Mouse (Mus musculus): ENCODE results near the gene Dusp8. TPM values are rescaled to one million over a fixed set of nuclear protein-coding genes. Genes with fewer than 3 reads are reported as not detected.

The Dusp8 gene
- total and polyA plus RNA-seq, 3 experiments: 0.14 to 1.5 (median 0.17) TPM

GRCm38 (mm10) chr7:142083588-142084317, 11.9 kb downstream of the Dusp8 start:
- Histone ChIP-seq H3K27ac (ENCODE audit: insufficient read depth, low read depth) (no peak overlapping the region), H3K4me2 (ENCODE audit: insufficient read depth, low read depth, poor library complexity, severe bottlenecking) (no peak overlapping the region), H3K79me2 (replicated peaks; ENCODE audit: control insufficient read depth, extremely low read depth, insufficient read depth, poor library complexity, severe bottlenecking) (no peaks in the 10 kb centered on the region), H3K27me3 (replicated peaks) (peaks cover 48% of the 10 kb centered on the region), H3K36me3 (replicated peaks in 1 of 2; ENCODE audit: control insufficient read depth in 1 of 2, insufficient read depth in 1 of 2, low read length in 1 of 2) (peaks cover 15 to 32% of the 10 kb centered on the region in 2 experiments), H3K9me3 (replicated peaks; ENCODE audit: low read length) (no peaks in the 10 kb centered on the region), H3K4me3 (replicated peaks in 1 of 3; ENCODE audit: low read depth in 2 of 3, low read length in 2 of 3, poor library complexity in 1 of 3) (no peak overlapping the region), H3K9ac (ENCODE audit: insufficient read depth, low read depth) (no peak overlapping the region), H3K4me1 (ENCODE audit: control insufficient read depth in 1 of 2, insufficient read depth in 2 of 2) (no peaks in the 10 kb centered on the region)
- no peak for DNase-seq (ENCODE audit: extremely low read depth)
- peak in 1 of 2 experiments; percentile 53; a peak in 2 of 4 replicates for TF ChIP-seq CTCF (conservative IDR thresholded peaks at IDR 0.05 in 1 of 2, IDR thresholded peaks at IDR 0.05 in 1 of 2; ENCODE audit: low read depth in 2 of 2, low read length in 2 of 2)
- TF ChIP-seq MAX (IDR thresholded peaks at IDR 0.05; ENCODE audit: low read length): no peak
- in situ Hi-C loops (cut with MboI; ENCODE audit: low pct_ligation_motif_present, low pct_unique_long_range_greater_than_20kb, low sequenced_read_pairs) (no loop called here), dilution Hi-C loops (cut with MboI; ENCODE audit: extremely low pct_ligation_motif_present, extremely low pct_unique_long_range_greater_than_20kb, low sequenced_read_pairs) (no loop called here)

- no peaks in the 10 kb centered on the region for H3K9me3 ChIP-seq (replicated peaks; ENCODE audit: low read length)
- H3K9ac ChIP-seq (ENCODE audit: insufficient read depth, low read depth): no peak overlapping the region
- no peaks in the 10 kb centered on the region for H3K79me2 ChIP-seq (replicated peaks; ENCODE audit: control insufficient read depth, extremely low read depth, insufficient read depth, poor library complexity, severe bottlenecking)
- TF ChIP-seq POLR2A (IDR thresholded peaks at IDR 0.05; ENCODE audit: low read depth, low read length) (no peak), RCOR1 (conservative IDR thresholded peaks at IDR 0.05; ENCODE audit: low read depth, low read length) (no peak)
- in situ Hi-C loops (cut with MboI; ENCODE audit: low pct_ligation_motif_present, low pct_unique_long_range_greater_than_20kb, low sequenced_read_pairs): no loop called here
- dilution Hi-C loops (cut with MboI; ENCODE audit: extremely low pct_ligation_motif_present, extremely low pct_unique_long_range_greater_than_20kb, low sequenced_read_pairs): no loop called here
- H3K36me3 ChIP-seq (replicated peaks in 1 of 2; ENCODE audit: control insufficient read depth in 1 of 2, insufficient read depth in 1 of 2, low read length in 1 of 2): peaks cover 13 to 29% of the 10 kb centered on the region in 2 experiments
- no peak overlapping the region for H3K27ac ChIP-seq (ENCODE audit: insufficient read depth, low read depth)
- no peak for DNase-seq (ENCODE audit: extremely low read depth)
- no peak overlapping the region for H3K4me3 ChIP-seq (replicated peaks in 1 of 3; ENCODE audit: low read depth in 2 of 3, low read length in 2 of 3, poor library complexity in 1 of 3)
- H3K4me2 ChIP-seq (ENCODE audit: insufficient read depth, low read depth, poor library complexity, severe bottlenecking): no peak overlapping the region
- no peaks in the 10 kb centered on the region for H3K4me1 ChIP-seq (ENCODE audit: control insufficient read depth in 1 of 2, insufficient read depth in 2 of 2)
- H3K27me3 ChIP-seq (replicated peaks): peaks cover 52% of the 10 kb centered on the region
Observed at GRCm38 (mm10) chr7:142082607-142083006, 13.0 kb downstream of the Dusp8 start.

GRCm38 (mm10) chr7:142082179-142082578, 13.5 kb downstream of the Dusp8 start:
- Histone ChIP-seq H3K9me3 (replicated peaks; ENCODE audit: low read length) (no peaks in the 10 kb centered on the region), H3K4me3 (replicated peaks in 1 of 3; ENCODE audit: low read depth in 2 of 3, low read length in 2 of 3, poor library complexity in 1 of 3) (no peak overlapping the region)
- no peak for TF ChIP-seq BHLHE40 (IDR thresholded peaks at IDR 0.05; ENCODE audit: low read depth, low read length)
- TF ChIP-seq TBP (conservative IDR thresholded peaks at IDR 0.05; ENCODE audit: low read depth, low read length): no peak
- TF ChIP-seq ETS1 (conservative IDR thresholded peaks at IDR 0.05; ENCODE audit: low read depth, low read length): no peak
- TF ChIP-seq E2F4 (IDR thresholded peaks at IDR 0.05; ENCODE audit: insufficient replicate concordance, low read depth, low read length): no peak
- no peak for TF ChIP-seq POLR2A (IDR thresholded peaks at IDR 0.05; ENCODE audit: low read depth, low read length)
- TF ChIP-seq ZMIZ1 (IDR thresholded peaks at IDR 0.05; ENCODE audit: low read depth, low read length): no peak
- no peak for TF ChIP-seq RAD21 (IDR thresholded peaks at IDR 0.05; ENCODE audit: low read depth, low read length)
- no peak for TF ChIP-seq MXI1 (IDR thresholded peaks at IDR 0.05; ENCODE audit: low read depth, low read length)
- TF ChIP-seq RCOR1 (conservative IDR thresholded peaks at IDR 0.05; ENCODE audit: low read depth, low read length): no peak
- TF ChIP-seq CHD1 (IDR thresholded peaks at IDR 0.05; ENCODE audit: low read depth, low read length): no peak
- no peak for TF ChIP-seq UBTF (IDR thresholded peaks at IDR 0.05; ENCODE audit: low read depth, low read length)
- no peak for TF ChIP-seq ZC3H11A (IDR thresholded peaks at IDR 0.05; ENCODE audit: low read depth, low read length)
- no peak for TF ChIP-seq USF2 (conservative IDR thresholded peaks at IDR 0.05; ENCODE audit: low read depth, low read length)
- no peak for TF ChIP-seq MEF2A (IDR thresholded peaks at IDR 0.05; ENCODE audit: borderline replicate concordance, low read depth, low read length)
- no peak for TF ChIP-seq JUN (IDR thresholded peaks at IDR 0.05; ENCODE audit: insufficient read depth, low read depth, low read length)
- no peak for TF ChIP-seq MAX (IDR thresholded peaks at IDR 0.05; ENCODE audit: low read length)
- TF ChIP-seq TCF12 (IDR thresholded peaks at IDR 0.05; ENCODE audit: low read depth, low read length): no peak
- TF ChIP-seq EP300 (IDR thresholded peaks at IDR 0.05; ENCODE audit: low read length): no peak
- no peak for TF ChIP-seq USF1 (IDR thresholded peaks at IDR 0.05; ENCODE audit: low read depth, low read length)

More at GRCm38 (mm10) chr7:142082179-142082578, 13.5 kb downstream of the Dusp8 start:
- in situ Hi-C loops (cut with MboI; ENCODE audit: low pct_ligation_motif_present, low pct_unique_long_range_greater_than_20kb, low sequenced_read_pairs): no loop called here
- Histone ChIP-seq H3K27ac (ENCODE audit: insufficient read depth, low read depth) (no peak overlapping the region), H3K9ac (ENCODE audit: insufficient read depth, low read depth) (no peak overlapping the region), H3K36me3 (replicated peaks in 1 of 2; ENCODE audit: control insufficient read depth in 1 of 2, insufficient read depth in 1 of 2, low read length in 1 of 2) (peaks cover 13 to 29% of the 10 kb centered on the region in 2 experiments), H3K4me2 (ENCODE audit: insufficient read depth, low read depth, poor library complexity, severe bottlenecking) (no peak overlapping the region), H3K4me1 (ENCODE audit: control insufficient read depth in 1 of 2, insufficient read depth in 2 of 2) (no peaks in the 10 kb centered on the region), H3K27me3 (replicated peaks) (peaks cover 57% of the 10 kb centered on the region), H3K79me2 (replicated peaks; ENCODE audit: control insufficient read depth, extremely low read depth, insufficient read depth, poor library complexity, severe bottlenecking) (no peaks in the 10 kb centered on the region)
- dilution Hi-C loops (cut with MboI; ENCODE audit: extremely low pct_ligation_motif_present, extremely low pct_unique_long_range_greater_than_20kb, low sequenced_read_pairs): no loop called here
- no peak for DNase-seq (ENCODE audit: extremely low read depth)

Data from CH12.LX (cell line).